ENCODE assay signal across 8 mouse cellular contexts in the genomic region with DNA sequence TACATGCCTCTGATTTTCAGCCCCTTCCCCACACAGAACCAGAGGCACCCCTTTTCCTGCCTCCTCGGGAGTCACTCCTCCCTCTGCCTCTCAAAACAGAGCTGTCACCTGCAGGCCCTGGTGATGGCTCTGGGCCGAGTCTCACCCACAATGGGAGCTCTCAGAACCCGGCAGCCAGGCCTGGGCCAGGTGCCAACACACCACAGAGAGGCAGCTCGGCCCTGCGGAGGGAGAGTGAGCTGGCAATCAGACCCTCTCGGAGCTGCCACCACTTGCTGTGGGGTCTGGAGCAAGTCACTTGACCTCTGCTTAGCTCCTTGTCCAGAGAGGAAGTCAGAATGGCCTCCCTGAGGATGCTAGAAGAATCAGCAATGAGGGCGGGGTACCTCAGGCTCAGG.
DNase-seq lines count a peak whose midpoint lies in the region; ATAC-seq and TF ChIP-seq lines count a peak whose summit lies in the region.

No protein-coding gene starts in this region.

- H3K9ac ChIP-seq in kidney, postnatal 0 days (ENCODE audit: low read depth, low read length) = no peak overlapping the region
- no peak overlapping the region for H3K9ac ChIP-seq in limb, embryonic 12.5 days (replicated peaks)

- no peak overlapping the region for H3K4me2 ChIP-seq in kidney, postnatal 0 days (ENCODE audit: low read length)
- no peak overlapping the region for H3K4me2 ChIP-seq in limb, embryonic 12.5 days

- no peak for TF ChIP-seq CTCF in kidney, postnatal 0 days (IDR thresholded peaks at IDR 0.05; ENCODE audit: low read depth)

- H3K36me3 ChIP-seq in heart, embryonic 10.5 days = no peaks in the 10 kb centered on the region
- no peaks in the 10 kb centered on the region for H3K36me3 ChIP-seq in kidney, postnatal 0 days (ENCODE audit: insufficient read depth, low read length)
- no peaks in the 10 kb centered on the region for H3K36me3 ChIP-seq in limb, embryonic 12.5 days

- peak; percentile 93 for DNase-seq in heart, adult 11 months
- no peak for DNase-seq in heart, embryonic 10.5 days (ENCODE audit: low spot score)
- DNase-seq in cerebellum, adult 11-12 months = peak; percentile 69
- peak; percentile 52 to 73 for DNase-seq in frontal cortex, postnatal 25 days (ENCODE audit: low spot score in 2 of 2)
- peak; percentile 9 for DNase-seq in kidney, postnatal 0 days (ENCODE audit: low spot score)
- peak; percentile 52 for DNase-seq in ovary, postnatal 14 days (ENCODE audit: low spot score)

- H3K4me1 ChIP-seq in heart, embryonic 10.5 days = peaks cover 6% of the 10 kb centered on the region
- no peaks in the 10 kb centered on the region for H3K4me1 ChIP-seq in kidney, postnatal 0 days (replicated peaks; ENCODE audit: insufficient read depth, low read length)
- peaks cover 11% of the 10 kb centered on the region; the same call in 1 of the 2 replicates for H3K4me1 ChIP-seq in limb, embryonic 12.5 days (replicated peaks)

- H3K27me3 ChIP-seq in heart, embryonic 10.5 days (ENCODE audit: insufficient read depth, poor library complexity, severe bottlenecking) = no peaks in the 10 kb centered on the region
- no peaks in the 10 kb centered on the region for H3K27me3 ChIP-seq in kidney, postnatal 0 days (ENCODE audit: insufficient read depth, low read length)
- 0 out of 2 replicates have a peak, but pooled peaks cover 3% of the 10 kb centered on the region for H3K27me3 ChIP-seq in limb, embryonic 12.5 days

- no peaks in the 10 kb centered on the region for H3K9me3 ChIP-seq in heart, embryonic 10.5 days
- no peaks in the 10 kb centered on the region for H3K9me3 ChIP-seq in kidney, postnatal 0 days (replicated peaks; ENCODE audit: low read length)
- H3K9me3 ChIP-seq in limb, embryonic 12.5 days = no peaks in the 10 kb centered on the region

- ATAC-seq in kidney, postnatal 0 days (replicated peaks; ENCODE audit: low FRiP score, low read depth) = no peak
- peak; percentile 47; the same call in 1 of the 2 replicates for ATAC-seq in limb, embryonic 12.5 days (ENCODE audit: insufficient number of reproducible peaks, insufficient read depth, low FRiP score, low TSS enrichment, low read depth)
- no peak for ATAC-seq in activated CD4-positive, CD25-positive, alpha-beta regulatory T cell, adult 4 months

- no peak overlapping the region for H3K4me3 ChIP-seq in heart, embryonic 10.5 days
- H3K4me3 ChIP-seq in kidney, postnatal 0 days (replicated peaks; ENCODE audit: low read depth, low read length) = no peak overlapping the region
- H3K4me3 ChIP-seq in limb, embryonic 12.5 days (replicated peaks) = no peak overlapping the region

- WGBS in heart, embryonic 10.5 days = 49% methylated on average over 7 of the region's 7 CpGs
- 30% methylated on average over 7 of the region's 7 CpGs for WGBS in kidney, postnatal 0 days
- WGBS in limb, embryonic 12.5 days = 60% methylated on average over 7 of the region's 7 CpGs

- no peak overlapping the region for H3K27ac ChIP-seq in heart, embryonic 10.5 days
- no peak overlapping the region for H3K27ac ChIP-seq in kidney, postnatal 0 days
- H3K27ac ChIP-seq in limb, embryonic 12.5 days = peak overlapping the region; percentile 70
